Mouse (Mus musculus): ENCODE data around the gene Tyw5.

DNA sequence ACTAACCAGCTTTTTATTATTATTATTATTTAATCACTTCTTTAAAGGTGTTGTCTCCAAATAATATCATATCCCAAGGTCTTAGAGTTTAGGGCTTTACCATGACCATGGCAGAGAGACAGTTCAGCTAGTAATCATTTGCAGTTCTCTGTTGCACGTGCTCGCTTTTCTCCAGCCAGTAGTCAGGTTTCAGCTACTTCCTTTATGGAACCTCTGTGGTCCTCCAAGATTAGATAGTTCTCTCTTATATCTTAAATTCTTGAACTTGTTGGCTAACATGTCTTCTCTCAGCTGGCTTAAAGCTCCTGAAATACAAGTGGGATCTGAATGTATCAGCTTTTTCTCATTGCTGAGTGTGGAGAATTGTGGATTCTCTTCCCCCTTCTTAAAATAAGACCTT is 2.1 kb upstream of the Tyw5 start:
- TF ChIP-seq EP300 (IDR thresholded peaks at IDR 0.05) (no peak), CTCF (IDR thresholded peaks at IDR 0.05) (no peak)

Data from lung, postnatal 0 days (tissue).